Mouse (Mus musculus) right cerebral cortex, postnatal 36 days (tissue): ENCODE data around the gene C1rl.
"Not testable (repeated sequence)": the region's sequence is repeated elsewhere in the genome, so short reads cannot be mapped to it uniquely, and the experiment has no call there.

Experiments
- DNase-seq, 2 experiments: peaks; one replicate each; pipeline ENCODE4 v3.0.0; 2022; ENCODE audit warnings: low spot score in 2 of 2, mixed read lengths in 1 of 2

The C1rl gene

DNA sequence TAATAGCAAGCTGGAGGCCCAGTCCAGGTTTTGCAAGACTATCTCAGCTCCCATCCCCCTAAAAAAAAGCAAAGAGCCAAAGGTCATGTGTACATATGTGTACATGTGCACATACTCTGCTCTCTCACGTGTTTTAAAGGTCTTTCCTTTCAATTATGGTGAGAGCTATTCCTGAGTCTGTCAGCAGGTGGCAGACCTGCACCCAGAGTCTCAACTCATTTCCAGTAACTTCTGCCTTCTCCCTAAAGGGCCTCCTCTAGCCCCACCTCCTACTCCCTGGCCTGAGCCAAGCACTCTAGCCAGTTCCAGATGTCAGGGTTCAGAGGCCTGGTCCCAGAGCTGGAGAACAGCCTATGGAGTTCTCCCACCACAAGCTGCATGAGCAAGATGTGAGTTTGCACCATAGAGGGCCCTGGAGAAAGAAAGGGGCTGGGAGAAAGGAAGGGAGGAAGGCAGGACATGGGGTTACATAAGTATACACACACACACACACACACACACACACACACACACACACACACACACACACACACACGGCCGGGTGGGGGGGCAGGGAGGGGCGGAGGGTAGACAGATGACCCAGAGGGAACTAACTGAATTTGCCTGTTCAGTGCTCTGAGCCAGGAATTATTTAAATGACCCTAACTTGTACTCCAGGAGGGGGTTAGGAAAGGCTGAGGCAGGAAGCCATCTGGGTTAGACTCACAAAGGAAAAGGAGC, at the start of gene C1rl:
TSS of gene C1rl (plus strand) at position 272 of the 720 bp plus-strand sequence.
- DNase-seq = peak; percentile 29 to 37

DNA sequence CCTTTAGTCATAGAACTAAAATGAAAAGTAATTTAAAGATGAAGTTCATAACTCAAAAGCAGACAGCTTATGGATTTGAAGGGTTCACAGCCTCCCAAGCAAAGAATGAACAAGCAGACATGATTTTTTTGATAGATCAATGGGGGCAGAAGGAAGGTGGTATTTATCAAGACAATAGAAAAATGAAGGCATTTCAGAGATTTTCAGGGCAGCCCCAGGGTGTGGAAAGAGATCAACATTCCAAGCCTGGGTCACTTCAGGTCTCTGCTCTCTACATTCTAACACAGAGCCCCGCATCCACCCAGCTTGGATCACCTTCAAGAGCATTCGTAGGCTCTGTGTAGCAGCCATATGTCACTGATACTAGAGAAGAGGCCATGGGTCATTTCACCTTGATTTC, 49.6 kb upstream of the C1rl start:
- no peak for DNase-seq

DNA sequence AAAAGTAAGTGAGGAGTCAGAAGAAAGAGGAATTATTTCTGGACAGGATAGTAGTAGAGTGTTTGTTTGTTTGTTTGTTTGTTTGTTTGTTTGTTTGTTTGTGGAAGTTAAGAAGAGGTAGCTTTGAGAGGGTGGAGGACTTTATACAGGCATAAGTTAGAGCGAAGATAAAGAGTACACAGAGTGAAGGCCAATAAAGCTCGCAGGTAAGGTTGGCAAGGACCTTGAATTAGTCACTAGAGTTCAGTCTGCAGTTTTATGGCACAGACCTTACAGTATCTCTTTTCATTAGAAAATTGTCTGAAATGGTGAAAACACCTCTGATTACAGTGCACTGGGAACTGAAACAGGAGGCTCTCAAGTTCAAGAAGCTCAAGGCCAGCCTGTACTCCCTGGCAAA, 46.9 kb upstream of the C1rl start:
- no peak for DNase-seq

DNA sequence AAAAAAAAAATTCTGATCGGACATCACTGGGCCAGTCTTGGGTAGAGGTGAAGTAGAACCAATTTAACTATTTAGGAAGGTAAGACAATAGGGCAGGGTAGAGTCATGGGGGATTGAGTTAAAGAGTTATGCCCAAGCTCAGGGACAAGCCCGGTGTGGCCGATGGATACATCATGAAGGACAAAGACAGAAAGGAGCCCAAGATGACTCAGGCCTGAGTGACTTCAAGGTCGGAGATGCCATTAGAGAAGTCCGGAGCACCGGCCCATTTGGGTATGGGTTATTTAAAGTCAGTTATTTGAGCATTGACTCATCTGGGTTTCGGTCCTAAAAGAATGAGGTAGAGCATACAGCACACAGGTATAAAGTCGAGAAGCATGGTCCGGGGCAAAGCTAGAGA, 46.5 kb upstream of the C1rl start:
- no peak for DNase-seq

DNA sequence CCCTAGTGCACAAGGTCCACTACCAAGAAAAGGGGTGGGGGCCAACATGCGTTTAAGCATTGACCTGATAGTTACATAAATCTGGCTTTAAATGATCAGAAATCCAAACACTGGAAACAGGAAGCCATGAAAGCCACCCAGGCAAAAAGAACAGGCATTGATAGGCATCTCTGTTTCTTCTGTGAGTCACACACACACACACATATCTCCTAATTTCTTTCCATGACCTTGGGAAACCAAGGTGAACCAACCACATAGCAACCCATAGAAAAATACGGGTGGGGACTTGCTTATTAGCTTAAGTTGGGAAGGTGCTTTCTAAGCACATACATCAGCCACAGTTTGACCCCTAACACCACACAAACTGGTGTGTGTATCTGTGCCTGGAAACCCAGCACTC, 45.6 kb upstream of the C1rl start:
- DNase-seq = no peak

DNA sequence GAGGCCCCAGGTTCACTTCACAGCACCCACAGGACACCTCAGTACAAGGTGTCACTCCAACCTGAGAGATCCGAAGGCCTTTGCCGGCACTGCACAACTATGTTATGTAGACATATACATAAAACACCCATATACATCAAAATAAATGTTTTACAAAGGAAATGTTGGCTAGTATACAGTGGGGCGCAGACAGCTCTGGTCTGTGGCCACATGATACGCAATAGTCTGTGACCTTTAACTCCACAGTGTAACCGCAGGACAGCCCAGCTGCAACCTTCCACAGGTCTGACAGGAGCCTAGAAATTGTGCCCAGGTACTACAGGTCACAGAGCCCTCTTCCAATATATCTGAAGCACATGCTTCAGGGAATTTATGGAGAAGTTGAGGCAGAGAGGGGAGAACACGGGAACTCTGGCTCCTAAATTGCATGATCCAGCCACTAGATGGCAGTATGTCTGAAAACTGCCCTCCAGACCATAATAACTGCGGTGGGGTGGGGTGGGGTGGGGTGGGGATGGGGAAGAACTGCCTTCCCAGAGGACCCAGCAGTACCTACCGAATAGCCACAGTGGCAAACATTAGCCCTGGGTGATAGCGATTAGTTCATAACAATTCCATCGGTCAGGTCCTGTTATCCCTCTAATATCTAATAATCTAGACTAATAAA, 44.6 kb upstream of the C1rl start:
- DNase-seq = no peak

DNA sequence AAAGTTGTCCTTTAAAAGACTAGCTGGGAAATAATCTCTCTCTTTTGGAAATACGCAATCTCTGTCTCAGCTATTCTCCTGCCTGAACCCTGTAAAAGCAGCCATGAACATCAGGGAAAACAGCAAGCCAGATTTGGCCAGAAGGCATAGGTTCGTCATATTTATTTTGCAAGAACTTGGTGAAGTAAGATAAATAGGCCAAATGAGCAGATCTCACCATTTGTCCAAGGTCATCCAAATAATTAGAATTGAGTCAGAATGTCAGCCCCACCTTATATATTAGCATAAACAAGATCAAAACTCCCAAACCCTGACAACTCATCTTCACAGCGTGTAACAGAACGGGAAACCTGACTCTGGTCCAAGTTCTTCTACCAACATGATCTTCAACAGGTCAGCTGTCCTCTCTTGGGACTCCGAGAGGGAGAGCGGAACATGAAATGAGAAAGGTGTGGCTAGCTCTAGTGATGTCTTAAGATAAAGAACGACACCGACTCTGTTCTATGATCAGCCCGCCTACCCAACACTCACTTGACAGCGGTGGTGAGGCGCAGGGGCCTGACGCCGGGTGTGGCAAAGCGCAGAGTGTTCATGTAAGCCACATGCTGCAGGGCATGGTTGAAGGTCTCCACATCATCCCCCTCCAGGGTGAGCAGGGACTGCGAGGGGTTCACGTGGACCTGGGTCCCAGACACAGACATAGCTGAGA, 43.8 kb upstream of the C1rl start:
- no peak for DNase-seq

DNA sequence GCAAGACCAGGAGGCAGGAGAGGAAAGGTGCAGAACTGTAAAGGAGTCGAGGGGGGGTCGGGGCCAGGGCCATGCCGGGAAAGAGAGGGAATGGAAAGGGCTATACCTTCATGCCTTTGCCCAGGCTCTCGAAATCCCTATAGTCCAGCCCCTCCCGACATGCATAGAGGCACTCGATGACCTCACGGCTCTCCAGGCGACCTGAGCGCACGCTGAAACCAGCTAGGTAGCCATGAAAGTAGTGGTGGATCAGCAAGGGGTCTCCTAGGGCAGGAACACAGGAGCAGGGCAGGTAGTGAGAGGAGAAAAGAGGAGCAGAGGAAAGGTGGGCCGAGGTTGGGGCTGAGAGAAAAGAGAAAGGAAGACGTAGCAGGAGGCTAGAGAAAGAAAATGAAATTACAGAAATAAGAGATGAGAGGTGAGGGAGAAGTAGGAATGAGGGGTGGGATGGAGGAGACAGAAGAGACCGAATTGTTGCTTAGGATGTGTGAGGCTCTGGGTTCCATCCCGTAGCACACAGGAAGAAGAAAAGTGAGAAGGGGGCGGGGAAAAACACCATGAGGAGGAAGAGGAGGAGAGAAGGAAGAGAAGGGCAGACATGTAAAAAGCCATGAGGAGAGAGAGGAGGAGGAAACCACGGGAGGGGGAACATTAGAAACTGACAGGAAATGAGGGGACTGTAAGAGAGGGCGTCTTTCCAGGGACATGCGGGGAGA, 43.1 kb upstream of the C1rl start:
- no peak for DNase-seq

DNA sequence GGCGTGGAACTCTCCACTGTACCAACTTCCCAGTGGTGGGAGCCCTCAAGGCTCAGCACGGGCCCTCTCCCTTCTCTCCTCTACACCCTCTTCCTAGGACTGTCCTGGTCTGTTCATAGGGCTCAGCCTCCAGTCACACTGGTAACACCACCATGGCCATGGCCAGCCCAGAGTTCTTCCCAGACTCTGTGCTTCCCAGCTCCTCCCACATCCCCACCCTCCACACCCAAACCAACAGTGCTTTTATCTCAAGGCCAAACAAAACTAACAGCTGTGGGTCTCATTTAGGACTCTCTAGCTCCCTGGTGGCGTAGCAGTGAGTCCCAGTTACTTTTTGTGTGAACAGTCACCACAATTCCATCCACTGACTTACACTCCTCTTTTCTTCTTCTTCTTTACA, 40.9 kb upstream of the C1rl start:
- no peak for DNase-seq

DNA sequence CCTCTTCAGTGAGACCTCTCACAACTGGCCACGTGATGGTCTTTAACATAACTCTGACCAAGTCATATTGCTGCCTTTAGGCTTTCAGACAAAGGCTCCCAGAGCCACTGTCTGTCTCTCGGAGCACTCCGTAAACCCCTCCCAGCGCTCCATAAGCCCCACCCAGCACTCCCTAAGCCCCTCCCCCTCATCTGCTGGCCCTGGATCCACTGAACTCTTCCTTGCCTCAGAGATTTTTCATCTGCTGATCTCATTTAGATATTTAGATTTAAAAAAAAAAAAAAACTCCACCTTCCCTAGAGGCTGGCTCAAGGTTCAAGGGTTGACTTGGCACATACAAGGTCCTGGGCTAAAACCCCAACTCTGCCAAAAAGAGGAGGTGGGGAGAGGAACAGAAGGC, 39.2 kb upstream of the C1rl start:
- DNase-seq = no peak

DNA sequence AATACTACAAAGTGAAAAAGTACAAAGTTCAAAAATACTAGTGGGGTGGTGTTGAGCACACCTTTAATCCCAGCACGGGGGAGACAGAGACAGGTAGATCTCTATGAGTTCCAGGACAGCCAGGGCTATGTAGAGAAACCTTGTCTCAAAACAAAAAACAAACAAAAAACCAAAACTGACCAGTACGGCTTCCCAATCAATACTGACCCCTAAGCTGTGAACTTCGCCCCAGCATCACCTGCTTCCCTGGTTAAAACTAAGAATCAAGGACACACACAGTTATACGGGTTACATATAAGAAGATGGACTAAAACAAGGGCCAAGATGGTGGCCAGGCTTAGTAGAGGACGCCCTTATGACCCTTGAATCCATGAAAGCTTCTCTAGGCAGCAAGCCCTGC, 36.7 kb upstream of the C1rl start:
- DNase-seq = no peak

DNA sequence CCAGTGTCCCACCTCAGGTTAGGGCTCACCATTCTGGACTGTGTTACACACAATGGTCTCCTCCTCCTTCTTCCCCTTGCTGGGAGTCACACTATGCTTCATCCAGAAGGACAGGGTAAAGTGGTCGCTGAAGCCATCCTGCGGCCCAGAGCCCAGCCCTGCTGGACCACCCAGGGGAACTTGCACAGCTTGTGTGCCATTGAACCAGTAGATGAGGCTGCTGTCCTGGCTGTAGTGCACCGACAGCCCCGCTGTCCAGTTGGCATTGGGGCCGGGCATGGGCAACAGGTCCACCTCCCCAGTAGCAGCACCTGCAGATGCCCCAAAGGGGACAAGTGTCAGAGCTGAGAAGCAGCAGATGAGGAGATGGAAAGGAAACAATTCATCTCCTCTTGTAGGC, 35.1 kb upstream of the C1rl start:
- DNase-seq = no peak

DNA sequence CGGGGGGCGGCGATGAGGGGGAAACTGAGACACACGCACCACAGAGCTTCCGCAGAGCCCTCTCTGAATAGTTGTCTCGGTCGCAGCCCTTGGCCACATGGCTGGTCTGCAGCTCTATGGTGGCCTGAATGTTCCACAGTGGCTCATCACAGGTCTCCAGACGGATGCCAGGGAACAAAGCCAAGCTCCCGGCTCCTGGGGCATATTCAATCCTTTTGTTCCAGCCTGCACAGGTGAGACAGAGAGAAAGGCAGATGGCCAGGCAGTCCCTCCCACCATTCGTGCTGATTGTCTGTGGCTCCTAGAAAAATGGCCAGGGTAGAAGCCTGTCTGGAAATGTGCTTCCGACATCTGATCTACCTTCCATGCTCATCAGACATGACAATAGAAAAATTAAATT, 34.4 kb upstream of the C1rl start:
- no peak for DNase-seq

DNA sequence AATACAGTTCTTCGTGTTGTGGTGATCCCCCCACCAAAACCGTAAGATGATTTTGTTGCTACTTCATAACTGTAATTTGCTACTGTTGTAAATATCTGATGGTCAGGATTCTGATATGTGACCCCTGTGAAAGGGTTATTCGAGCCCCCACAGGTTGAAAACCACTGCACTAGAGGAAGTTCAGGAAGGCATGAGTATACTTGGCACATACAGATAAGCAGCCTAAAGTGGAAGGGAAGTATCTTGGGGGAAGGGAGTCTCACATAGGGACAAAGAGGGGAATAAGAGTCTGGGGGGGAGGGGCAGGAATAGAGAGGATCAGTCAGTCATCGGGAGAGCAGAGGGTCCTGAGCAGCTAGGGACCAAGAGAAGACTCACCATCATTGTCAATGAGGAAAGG, 33.5 kb upstream of the C1rl start:
- no peak for DNase-seq

DNA sequence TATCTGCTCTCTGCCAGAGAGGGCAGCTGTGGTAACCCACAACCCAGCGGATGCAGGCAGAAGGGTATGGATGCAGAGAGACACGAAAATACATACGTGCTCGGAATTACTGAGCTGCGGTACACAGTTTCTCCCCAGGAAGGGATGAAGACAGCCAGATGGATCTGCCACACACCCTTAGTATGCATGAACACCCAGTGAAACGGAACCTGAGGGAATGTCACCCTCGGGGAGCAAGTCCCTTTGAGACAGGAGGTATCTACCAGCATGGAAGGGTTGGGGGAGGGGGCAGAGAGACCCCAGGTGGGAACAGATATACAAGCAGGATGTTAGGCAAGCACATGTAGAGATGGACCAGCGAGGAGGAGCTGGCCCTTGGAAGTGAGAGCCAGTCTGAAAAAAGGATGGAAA, 29.0 kb upstream of the C1rl start:
- DNase-seq = peak in 1 of 2 experiments; percentile 28

DNA sequence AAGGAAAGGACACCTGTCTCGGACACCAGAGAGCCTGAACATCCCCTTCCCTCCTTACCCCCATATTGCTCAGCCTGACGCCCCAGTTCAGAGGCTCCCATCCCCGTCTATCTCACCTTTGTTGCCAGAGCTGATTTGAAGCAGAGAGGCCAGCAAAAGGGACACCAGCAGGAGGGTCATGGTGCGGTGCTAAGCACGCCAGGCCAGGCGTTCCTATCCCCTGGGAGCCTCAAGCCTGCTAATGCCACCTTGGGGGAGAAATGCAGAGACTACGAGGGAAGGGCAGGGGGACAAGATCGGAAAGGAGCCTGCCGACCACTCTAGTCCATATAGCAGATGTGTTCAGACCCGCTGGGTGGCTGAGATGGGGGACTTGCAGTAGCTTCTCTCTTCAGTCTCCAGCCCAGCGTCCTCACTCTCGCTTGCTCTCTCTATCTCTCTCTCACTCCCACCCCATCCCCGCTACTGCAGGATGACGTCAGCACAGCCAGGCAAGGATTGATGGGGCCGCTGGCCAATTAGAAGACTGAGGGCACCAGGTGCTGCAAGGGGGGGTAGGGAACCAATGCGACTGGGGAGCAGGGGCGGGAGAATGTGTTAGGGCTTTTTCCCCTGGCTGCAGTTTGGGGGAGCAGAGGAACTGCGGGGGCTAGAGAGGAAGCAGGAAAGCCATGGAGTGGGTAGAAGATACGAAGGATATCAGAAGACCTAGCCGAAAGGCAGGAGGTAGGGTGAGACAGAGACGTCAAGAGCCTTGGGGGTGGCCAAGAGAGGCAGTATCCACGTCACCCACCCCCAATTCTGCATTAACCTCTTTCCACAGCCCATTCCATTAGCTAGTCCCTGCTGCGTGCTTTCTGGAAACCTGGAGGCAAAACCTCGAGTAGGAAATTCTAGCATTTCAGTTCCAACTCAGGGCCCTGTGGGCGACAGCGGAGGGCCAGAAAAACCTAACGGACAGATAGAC, 28.3 kb upstream of the C1rl start, which contains the start of gene Clstn3:
TSS of gene Clstn3 (minus strand) at position 490 of the 967 bp plus-strand sequence.
- DNase-seq = peak; percentile 88 to 91

DNA sequence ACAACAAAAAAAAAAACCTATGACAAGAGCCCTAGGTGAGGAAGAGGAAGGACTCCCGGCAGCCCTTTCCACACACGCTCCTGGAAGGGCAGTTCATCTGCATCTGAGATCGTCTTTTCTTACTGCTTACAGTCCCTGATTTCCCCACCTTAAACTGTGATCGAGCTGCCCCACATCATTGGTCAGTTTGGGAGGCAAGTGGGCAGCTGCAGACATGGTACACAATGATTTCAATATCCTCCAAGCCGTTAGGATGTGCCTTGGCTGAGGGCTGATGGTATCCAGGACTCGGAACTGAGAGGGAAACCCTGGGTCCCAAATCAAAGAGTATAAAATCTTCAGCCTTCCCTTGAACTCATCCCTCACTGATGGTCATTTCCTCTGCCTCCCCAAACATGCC, 27.6 kb upstream of the C1rl start:
- no peak for DNase-seq

DNA sequence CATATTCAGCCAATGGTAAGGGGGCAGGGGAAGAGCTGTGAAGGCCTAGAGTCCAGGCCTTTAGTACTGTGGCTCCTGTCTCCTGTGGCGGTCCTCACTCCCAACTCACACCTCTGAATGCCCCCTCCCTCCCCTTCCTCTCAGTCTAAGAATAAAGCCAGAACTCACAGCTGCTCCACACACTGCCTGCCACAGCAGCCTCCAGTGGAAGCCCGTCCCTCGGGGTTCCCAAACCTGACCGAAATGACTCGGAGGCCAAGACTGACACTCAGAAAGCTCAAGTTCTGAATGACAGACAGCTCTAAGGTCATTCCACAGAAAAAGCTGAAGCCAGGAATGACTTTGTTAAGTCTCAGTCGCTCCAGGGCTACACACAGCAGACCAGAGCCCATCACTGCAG, 27.2 kb upstream of the C1rl start:
- no peak for DNase-seq

DNA sequence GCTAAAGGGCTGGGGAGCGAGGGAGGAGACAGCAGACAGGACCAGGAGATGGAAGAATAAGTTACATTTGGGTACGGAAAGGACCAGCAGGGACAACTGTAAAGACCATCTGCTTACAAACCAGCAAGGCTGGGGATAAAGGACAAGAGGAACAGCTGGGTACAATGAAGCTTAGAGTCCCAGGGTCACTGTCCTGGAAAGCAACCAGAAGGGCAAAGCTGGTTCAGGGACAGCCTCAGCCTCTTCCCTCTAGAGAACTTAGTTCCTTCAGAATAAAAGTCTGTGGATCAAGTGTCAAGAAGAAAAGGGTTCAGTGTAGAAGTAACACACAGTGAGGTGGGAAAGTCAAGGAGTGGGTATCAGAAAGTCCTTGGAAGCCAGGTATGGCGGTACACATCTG, 21.8 kb upstream of the C1rl start:
- no peak for DNase-seq

DNA sequence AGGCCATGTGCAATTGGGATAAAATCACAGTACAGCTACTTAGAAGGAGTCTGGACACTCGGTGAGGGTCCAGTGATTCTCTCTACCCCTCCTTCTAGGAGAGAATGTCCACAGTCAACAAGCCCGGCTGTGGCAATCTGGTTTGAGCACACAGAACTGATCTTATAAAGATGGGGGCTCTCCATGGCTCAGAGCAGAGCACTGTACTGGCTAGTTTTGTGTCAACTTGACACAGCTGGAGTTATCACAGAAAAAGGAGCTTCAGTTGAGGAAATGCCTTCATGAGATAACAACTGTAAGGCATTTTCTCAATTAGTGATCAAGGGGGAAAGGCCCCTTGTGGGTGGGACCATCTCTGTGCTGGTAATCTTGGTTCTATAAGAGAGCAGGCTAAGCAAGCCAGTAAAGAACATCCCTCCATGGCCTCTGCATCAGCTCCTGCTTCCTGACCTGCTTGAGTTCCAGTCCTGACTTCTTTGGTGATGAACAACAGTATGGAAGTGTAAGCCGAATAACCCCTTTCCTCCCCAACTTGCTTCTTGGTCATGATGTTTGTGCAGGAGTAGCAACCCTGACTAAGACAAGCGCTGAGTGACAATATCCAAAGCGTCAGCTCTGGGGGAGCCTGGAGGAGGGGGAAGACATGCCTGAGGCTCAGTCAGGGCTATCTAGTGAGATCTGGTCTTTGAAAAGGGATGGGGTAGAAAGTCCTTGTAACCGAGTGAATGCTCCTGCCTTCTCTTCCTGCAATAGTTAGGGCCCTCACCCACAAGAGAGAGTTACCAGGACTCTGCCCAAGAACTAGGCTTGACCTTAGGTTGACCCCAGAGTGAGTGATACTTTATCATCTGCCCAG, 20.9 kb upstream of the C1rl start:
- DNase-seq = not testable (repeated sequence)
